Mouse (Mus musculus) erythroblast, embryonic 14.5 days (primary cell): ENCODE data around the gene Gm29110. TPM values are rescaled to one million over a fixed set of nuclear protein-coding genes. Genes with fewer than 3 reads are reported as not detected.
"Not testable (repeated sequence)": the region's sequence is repeated elsewhere in the genome, so short reads cannot be mapped to it uniquely, and the experiment has no call there.

ENCODE experiments used
- H3K27me3 ChIP-seq: 2 replicates; pipeline ENCODE4 v1.6.1; 2012; ENCODE audit warnings: inconsistent platforms; ENCODE audit not compliant: control insufficient read depth
- H3K36me3 ChIP-seq: 2 replicates; pipeline ENCODE4 v1.6.1; 2012; ENCODE audit warnings: mild to moderate bottlenecking, inconsistent platforms; ENCODE audit not compliant: control insufficient read depth
- H3K4me1 ChIP-seq: 2 replicates; pipeline ENCODE4 v1.6.1; 2012; ENCODE audit warnings: inconsistent platforms; ENCODE audit not compliant: control insufficient read depth
- H3K4me3 ChIP-seq: replicated peaks from 2 replicates; pipeline ENCODE3; 2012; ENCODE audit warnings: moderate library complexity, mild to moderate bottlenecking, inconsistent platforms
- H3K9me3 ChIP-seq: 2 replicates; pipeline ENCODE4 v1.6.1; 2012; ENCODE audit warnings: low read length, inconsistent platforms, mixed read lengths; ENCODE audit not compliant: control insufficient read depth
- polyA plus RNA-seq: library from polyadenylated mRNA; stranded (reverse); fragments of >175 nt; gene quantifications from 2 replicates; pipeline ENCODE4 v1.2.3, GENCODE M21; 2012

The Gm29110 gene
- polyA plus RNA-seq: not detected in 2 replicates

GRCm38 (mm10) chrY:74470231-74470630 is at the start of gene Gm29110:
Gene Gm29110, plus strand, starts transcription at chrY:74470531.
- H3K36me3 ChIP-seq, H3K9me3 ChIP-seq, H3K27me3 ChIP-seq, H3K4me1 ChIP-seq, H3K4me3 ChIP-seq: not testable (repeated sequence)

Other genes with a start within 250 kb of the Gm29110 start
- gene Gm21913, start 153.4 kb downstream of the Gm29110 start, polyA plus RNA-seq: not detected in 2 replicates